Mouse (Mus musculus) layer of hippocampus, postnatal 14 days (tissue): ENCODE measurements around the gene Gse1. TPM values are rescaled to one million over a fixed set of nuclear protein-coding genes. Genes with fewer than 3 reads are reported as not detected.
A peak's percentile ranks its signal among the peaks of the same experiment; 100 is the strongest.
"Not testable (repeated sequence)": the region's sequence is repeated elsewhere in the genome, so short reads cannot be mapped to it uniquely, and the experiment has no call there.

Experiments used
- DNase-seq, 2 experiments: peaks; one replicate each; pipeline ENCODE4 v3.0.0; 2021 to 2022; ENCODE audit warnings: low spot score in 2 of 2, mixed read lengths in 1 of 2
- total RNA-seq, 2 experiments: library from RNA; stranded (reverse); gene quantifications; 2 replicates each; pipeline ENCODE4 v1.2.3; 2021

The Gse1 gene
- total RNA-seq, 2 experiments from 2014 or later: 94.0 to 107 TPM

GRCm38 (mm10) chr8:120318476-120318991 is 90.3 kb downstream of the Gse1 start:
- DNase-seq: no peak

GRCm38 (mm10) chr8:120319449-120319848 is 91.2 kb downstream of the Gse1 start:
- peak in 1 of 2 experiments; percentile 75 for DNase-seq

DNA sequence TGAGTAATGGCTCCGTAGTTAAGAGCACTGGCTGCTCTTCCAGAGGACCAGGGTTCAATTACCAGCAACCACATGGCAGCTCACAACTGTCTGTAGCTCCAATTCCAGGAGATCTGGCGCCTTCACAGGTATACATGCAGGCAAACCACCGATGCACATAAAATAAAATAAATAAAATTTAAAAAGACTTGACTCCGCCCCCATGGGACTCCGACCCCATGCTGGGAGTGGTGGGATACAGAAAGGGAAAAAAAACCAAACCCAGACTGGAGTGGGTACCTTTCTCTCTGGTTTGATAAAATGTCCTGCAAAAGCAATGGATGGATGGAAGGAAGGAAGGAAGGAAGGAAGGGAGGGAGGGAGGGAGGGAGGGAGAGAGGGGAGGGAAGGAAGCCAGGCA is 91.9 kb downstream of the Gse1 start:
- DNase-seq: no peak

DNA sequence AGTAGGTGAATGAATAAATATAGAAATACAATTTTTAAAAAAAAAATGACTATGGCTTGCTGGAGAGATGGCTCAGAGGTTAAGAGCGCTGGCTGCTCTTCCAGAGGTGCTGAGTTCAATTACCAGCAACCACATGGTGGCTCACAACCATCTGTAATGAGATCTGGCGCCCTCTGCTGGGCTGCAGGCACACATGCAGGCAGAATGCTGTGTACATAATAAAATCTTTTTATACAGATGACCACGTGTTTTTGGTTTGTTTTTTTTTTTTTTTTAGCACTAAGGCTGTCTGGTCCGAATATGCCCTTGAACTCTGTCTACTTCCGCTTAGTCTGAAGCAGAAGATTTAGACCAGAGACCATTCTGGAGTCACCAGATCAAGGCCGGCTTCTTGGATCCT is 93.5 kb downstream of the Gse1 start:
- no peak for DNase-seq

DNA sequence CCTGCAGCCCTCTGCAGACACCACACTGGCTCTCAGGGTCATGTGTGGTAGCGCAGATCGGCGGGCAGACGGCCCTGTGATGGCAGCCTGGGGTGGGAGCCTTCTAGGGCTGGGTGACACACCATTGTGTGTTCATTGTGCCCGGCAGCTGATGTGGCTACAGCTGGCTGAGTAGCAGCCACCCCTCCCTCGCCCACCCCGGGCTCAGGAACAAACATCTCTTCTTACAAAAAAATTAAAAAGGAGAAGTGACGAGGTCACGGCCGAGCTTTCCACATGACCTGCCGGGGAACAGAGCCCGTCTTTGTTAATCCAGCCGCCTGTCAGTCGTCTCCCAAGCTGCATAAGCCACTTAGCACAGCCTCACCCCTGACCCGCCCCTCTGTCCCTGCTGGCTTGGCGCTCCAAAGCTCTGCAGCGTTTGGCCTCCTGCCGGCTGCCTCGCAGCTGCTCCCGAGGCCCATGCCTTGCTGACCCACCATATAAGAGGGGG is 94.7 kb downstream of the Gse1 start:
- DNase-seq: peak in 1 of 2 experiments; percentile 60

DNA sequence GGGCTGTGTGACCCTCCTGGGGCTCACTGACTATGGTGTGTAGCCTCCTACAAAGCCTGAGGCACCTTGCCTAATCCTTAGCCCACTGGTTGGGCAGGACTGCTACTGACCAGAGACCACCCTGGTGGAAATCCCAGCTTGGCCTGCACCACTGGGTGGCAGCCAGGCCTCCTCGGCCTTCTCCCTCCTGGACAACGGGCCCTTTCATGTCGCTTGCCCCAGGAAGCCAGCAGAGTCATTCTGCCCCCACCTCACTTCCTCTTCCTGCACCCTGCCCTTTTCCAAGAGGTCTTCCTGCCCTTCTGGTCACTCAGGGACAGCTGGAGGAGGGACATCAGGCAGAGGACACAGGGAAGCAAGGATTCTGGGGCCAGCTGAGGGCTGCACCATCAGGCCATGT is 96.3 kb downstream of the Gse1 start:
- DNase-seq: no peak

- DNase-seq: no peak
These were observed 97.0 kb downstream of the Gse1 start for GRCm38 (mm10) chr8:120325172-120325767.

GRCm38 (mm10) chr8:120327131-120327554 is 98.9 kb downstream of the Gse1 start:
- no peak for DNase-seq

DNA sequence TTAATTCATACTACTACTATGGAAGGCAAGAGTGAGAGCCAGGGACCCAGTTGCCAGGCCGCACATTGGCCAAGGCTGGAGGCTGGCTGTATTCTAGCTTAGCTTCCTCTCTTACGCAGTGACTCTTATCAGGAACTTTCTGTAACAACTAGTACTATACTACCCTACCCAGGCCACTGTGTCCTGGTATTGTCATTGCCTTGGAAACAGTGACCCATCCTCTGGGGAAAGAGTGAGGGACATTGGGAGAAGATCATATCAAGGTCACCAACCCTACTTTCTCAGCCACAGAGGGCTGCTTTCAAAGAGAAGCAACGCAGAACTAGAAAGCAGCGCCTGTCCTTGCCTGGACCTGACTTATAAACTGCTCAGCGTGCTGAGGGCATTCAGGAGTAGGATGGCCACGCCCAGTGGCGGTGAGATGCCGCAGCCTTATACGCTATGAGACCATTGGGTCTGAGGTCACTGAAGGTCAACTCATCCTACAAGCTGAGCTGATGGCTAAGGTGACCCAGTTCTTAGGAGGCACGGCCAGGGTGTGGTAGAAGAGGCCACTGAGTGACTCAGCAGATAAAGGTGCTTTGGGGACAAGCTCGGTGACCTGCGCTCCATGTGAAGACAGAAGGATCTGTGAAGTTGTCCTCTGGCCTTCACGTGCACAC is 100.2 kb downstream of the Gse1 start:
- no peak for DNase-seq

GRCm38 (mm10) chr8:120329030-120329748 is 100.9 kb downstream of the Gse1 start:
- DNase-seq: no peak

DNA sequence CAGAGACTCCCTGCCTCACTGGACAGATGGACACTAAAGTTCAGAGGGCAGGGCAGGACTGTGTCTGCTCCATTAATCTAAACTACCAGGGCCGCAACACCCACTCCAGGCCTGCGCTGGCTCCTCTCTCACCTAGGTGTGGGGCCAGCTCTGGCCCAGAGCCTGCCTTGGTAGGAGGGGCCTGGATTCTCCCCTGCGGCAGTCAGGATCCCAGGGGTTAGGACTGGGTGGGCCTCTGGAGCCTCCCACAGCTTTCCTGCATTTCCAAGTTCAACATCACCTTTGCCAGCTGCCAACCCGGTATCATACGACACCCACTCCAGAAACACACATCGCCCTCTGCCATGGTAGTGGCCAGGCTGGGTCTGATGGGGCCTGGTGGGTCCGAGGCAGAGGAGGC is 102.8 kb downstream of the Gse1 start:
- no peak for DNase-seq

DNA sequence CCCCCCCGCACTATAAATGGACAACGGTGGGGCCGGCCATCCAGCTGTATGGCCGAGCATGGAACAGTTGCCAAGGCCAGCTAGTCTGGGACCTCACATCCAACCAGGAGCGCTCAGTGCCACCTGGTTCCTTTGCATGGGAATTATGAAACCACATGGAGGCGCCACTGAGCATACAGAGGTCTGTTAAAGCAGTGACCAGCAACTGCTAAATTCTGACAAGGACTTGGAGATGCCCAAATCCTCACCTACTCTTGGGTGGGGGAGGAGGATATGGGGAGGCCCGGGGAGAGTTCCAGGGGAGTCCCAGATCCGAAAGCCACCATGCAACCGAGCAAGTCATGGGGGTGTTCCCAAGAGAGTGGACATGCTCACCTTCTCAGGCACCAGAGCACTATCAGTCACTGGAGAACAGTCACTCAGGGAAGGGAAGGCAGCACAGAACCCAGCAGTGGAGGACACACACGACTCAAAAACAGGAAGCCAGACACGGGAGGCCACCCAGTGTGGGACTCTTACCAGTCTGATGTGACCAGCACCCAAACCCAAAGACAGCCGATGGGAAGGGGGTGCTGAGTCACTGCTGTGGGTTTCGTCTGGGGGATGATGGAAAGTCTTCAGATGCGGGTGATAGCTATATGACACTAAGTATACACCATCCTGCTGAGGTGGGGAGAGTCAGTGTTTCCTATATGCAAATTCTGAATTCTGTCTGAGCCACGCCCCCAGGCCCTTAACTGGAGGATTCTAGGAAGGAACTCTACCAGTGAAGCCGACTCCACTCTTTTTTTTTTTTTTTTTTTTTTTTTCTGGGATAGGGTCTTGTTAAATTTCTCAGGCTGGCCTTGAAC is 104.3 kb downstream of the Gse1 start:
- DNase-seq: no peak

DNA sequence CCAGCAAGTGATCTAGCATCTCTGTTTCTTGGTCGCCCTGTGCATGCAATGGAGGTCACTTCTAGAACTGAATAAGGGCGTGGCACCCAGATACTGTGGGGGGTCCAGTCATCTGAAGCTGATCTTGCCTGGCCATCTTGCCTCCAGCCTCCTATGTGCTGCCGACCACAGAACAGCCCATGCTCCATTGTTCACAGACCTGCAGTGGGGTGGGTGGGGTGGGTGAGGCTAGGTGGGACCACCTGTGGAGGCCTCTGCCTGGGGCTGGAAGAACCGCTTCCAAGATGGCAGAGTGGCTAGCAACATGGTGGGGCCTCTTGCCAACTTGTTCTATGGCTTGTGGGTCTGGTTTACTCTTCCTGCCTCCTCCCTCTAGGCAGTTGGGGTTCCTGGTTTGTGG is 105.4 kb downstream of the Gse1 start:
- no peak for DNase-seq

DNA sequence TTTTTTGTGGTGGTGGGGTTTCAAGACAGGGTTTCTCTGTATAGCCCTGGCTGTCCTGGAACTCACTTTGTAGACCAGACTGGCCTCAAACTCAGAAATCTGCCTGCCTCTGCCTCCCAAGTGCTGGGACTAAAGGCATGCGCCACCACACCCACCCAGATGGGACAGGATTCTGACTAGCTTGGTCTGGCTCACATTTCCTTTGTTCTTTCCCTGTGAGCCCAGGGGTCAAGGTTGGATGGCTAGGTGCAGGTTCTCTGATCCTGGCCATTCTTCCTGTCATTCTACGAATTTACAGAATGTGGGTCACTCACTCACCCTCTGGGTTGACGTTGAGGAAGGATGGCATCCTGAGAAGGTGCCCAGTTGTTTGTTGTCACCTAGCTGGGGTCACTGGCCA is 106.0 kb downstream of the Gse1 start:
- not testable (repeated sequence) for DNase-seq

- DNase-seq: peak in 1 of 2 experiments; percentile 42
These were observed 106.6 kb downstream of the Gse1 start for GRCm38 (mm10) chr8:120334878-120335261.

- DNase-seq: no peak
These were observed 107.2 kb downstream of the Gse1 start for GRCm38 (mm10) chr8:120335262-120336086.

DNA sequence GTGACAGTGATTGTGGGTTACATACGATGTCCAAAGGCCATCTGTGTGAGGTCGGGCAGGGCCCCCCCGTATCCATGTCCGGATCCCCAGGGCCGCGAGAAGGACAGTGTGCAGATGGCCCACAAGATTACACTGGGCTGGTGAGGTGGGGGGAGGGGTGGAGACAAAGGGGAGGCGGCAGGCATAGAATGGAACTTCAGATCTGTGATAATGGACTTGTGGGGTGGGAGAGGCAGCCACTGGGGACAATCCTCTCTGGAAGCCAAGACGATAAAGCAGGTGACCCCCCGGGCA is 107.8 kb downstream of the Gse1 start:
- DNase-seq: no peak

- no peak for DNase-seq
These were observed 108.8 kb downstream of the Gse1 start for GRCm38 (mm10) chr8:120336909-120337555.

DNA sequence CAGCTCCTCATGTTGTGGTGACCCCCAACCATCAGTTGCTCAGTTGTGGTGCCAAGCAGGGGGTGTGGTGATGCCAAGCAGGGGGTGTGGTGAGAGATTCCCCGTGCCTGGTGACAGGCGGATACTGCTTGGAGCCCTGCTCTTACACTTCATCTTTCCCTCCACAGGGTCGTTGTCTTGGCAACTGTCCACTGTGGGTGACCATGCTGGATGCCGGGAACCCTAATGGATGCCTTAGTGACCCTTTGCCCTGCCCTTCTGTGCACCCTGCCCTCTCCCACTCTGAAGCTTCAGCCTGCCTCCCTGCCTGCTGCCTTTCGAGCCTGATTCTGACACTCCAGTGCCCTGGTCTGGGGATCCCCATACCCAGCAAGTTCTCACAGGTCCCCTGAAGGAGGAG is 109.4 kb downstream of the Gse1 start:
- no peak for DNase-seq

GRCm38 (mm10) chr8:120338678-120339077 is 110.4 kb downstream of the Gse1 start:
- DNase-seq: no peak
